Mouse (Mus musculus): ENCODE results near the gene Marc1. TPM values are rescaled to one million over a fixed set of nuclear protein-coding genes. Genes with fewer than 3 reads are reported as not detected.
A peak's percentile ranks its signal among the peaks of the same experiment; 100 is the strongest.

The Marc1 gene
- polyA plus RNA-seq, 1 experiment, result 0.01 TPM

DNA sequence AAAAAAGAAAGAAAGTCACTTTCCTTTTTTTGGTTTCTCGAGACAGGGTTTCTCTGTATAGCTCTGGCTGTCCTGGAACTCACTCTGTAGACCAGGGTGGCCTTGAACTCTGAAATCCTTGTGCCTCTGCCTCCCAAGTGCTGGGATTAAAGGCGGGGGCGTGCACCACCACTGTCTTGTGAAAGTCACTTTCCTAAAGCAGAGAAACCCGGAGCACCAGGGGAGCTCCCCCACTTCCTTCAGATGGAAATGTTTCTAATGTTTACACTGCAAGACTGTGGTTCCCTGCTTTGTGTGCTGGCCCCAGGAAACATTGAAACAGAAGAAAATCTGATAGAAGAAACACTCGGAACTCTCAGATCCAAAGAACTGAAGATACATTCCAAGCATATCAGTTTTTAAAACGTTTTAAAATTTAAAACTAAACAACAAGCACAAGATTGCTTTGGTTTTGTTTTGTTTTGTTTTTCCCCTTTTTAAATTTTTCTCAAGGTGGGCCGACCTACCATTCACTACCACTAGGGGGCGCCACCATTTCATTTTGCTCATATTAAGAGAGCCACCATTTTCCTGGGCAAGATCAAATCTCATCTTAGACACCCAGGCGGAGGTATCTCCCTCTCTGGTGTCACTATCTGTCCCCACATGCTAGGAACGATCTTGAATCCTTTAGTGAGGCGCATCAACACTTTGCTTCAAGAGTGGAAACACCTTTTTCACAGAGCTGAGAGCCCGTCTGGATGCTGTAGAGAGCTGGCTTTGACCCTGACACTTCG is 24.5 kb downstream of the Marc1 start:
- Histone ChIP-seq H3K79me3 (ENCODE audit: low read depth) (no peaks in the 10 kb centered on the region), H3K36me3 (ENCODE audit: control insufficient read depth, insufficient read depth) (no peaks in the 10 kb centered on the region), H3K4me3 (ENCODE audit: insufficient read depth, poor library complexity, severe bottlenecking) (no peak overlapping the region), H3ac (ENCODE audit: control insufficient read depth, insufficient read length, low read depth) (no peak overlapping the region), H3K27me3 (ENCODE audit: control insufficient read depth, insufficient read depth, insufficient read length) (no peaks in the 10 kb centered on the region), H3K79me2 (ENCODE audit: control insufficient read depth, insufficient read depth) (no peaks in the 10 kb centered on the region)
- TF ChIP-seq USF1 (IDR thresholded peaks at IDR 0.05; ENCODE audit: low read depth) (no peak), MYOD1 (IDR thresholded peaks at IDR 0.05; ENCODE audit: control insufficient read depth, insufficient read length, low read depth) (no peak), CTCF (IDR thresholded peaks at IDR 0.05; ENCODE audit: control insufficient read depth, insufficient read depth, insufficient read length) (no peak), FOSL1 (IDR thresholded peaks at IDR 0.05; ENCODE audit: insufficient read depth, low read length, poor library complexity, severe bottlenecking) (no peak), CEBPB (IDR thresholded peaks at IDR 0.05; ENCODE audit: low read depth) (no peak), MYOG (IDR thresholded peaks at IDR 0.05; ENCODE audit: control insufficient read depth, extremely low read depth, insufficient read length) (no peak), MAX (IDR thresholded peaks at IDR 0.05) (no peak)

- TF ChIP-seq MAX (IDR thresholded peaks at IDR 0.05) (no peak), MYOG (IDR thresholded peaks at IDR 0.05; ENCODE audit: control insufficient read depth, extremely low read depth, insufficient read length) (no peak), FOSL1 (IDR thresholded peaks at IDR 0.05; ENCODE audit: insufficient read depth, low read length, poor library complexity, severe bottlenecking) (no peak), CTCF (IDR thresholded peaks at IDR 0.05; ENCODE audit: control insufficient read depth, insufficient read depth, insufficient read length) (no peak), USF1 (IDR thresholded peaks at IDR 0.05; ENCODE audit: low read depth) (no peak), CEBPB (IDR thresholded peaks at IDR 0.05; ENCODE audit: low read depth) (no peak), MYOD1 (IDR thresholded peaks at IDR 0.05; ENCODE audit: control insufficient read depth, insufficient read length, low read depth) (no peak)
Observed at GRCm38 (mm10) chr1:184783641-184784040, 27.5 kb downstream of the Marc1 start.

GRCm38 (mm10) chr1:184782161-184782513 is 29.0 kb downstream of the Marc1 start:
- H3K79me3 ChIP-seq (ENCODE audit: low read depth), result no peaks in the 10 kb centered on the region
- no peak overlapping the region for H3K4me3 ChIP-seq (ENCODE audit: insufficient read depth, poor library complexity, severe bottlenecking)
- no peaks in the 10 kb centered on the region for H3K79me2 ChIP-seq (ENCODE audit: control insufficient read depth, insufficient read depth)

More at GRCm38 (mm10) chr1:184783641-184784040, 27.5 kb downstream of the Marc1 start:
- no peaks in the 10 kb centered on the region for H3K79me2 ChIP-seq (ENCODE audit: control insufficient read depth, insufficient read depth)
- H3K27me3 ChIP-seq (ENCODE audit: control insufficient read depth, insufficient read depth, insufficient read length), result no peaks in the 10 kb centered on the region
- H3ac ChIP-seq (ENCODE audit: control insufficient read depth, insufficient read length, low read depth), result no peak overlapping the region
- no peaks in the 10 kb centered on the region for H3K79me3 ChIP-seq (ENCODE audit: low read depth)
- H3K4me3 ChIP-seq (ENCODE audit: insufficient read depth, poor library complexity, severe bottlenecking), result no peak overlapping the region
- no peaks in the 10 kb centered on the region for H3K36me3 ChIP-seq (ENCODE audit: control insufficient read depth, insufficient read depth)

GRCm38 (mm10) chr1:184781286-184782160 is 29.6 kb downstream of the Marc1 start:
- peak; percentile 5 for TF ChIP-seq MYOD1 (IDR thresholded peaks at IDR 0.05; ENCODE audit: control insufficient read depth, insufficient read length, low read depth)
- TF ChIP-seq FOSL1 (IDR thresholded peaks at IDR 0.05; ENCODE audit: insufficient read depth, low read length, poor library complexity, severe bottlenecking), result no peak
- TF ChIP-seq CTCF (IDR thresholded peaks at IDR 0.05; ENCODE audit: control insufficient read depth, insufficient read depth, insufficient read length), result no peak
- Histone ChIP-seq H3K36me3 (ENCODE audit: control insufficient read depth, insufficient read depth) (no peaks in the 10 kb centered on the region), H3K79me3 (ENCODE audit: low read depth) (no peaks in the 10 kb centered on the region), H3ac (ENCODE audit: control insufficient read depth, insufficient read length, low read depth) (no peak overlapping the region), H3K27me3 (ENCODE audit: control insufficient read depth, insufficient read depth, insufficient read length) (no peaks in the 10 kb centered on the region), H3K79me2 (ENCODE audit: control insufficient read depth, insufficient read depth) (no peaks in the 10 kb centered on the region), H3K4me3 (ENCODE audit: insufficient read depth, poor library complexity, severe bottlenecking) (no peak overlapping the region)

More at GRCm38 (mm10) chr1:184782161-184782513, 29.0 kb downstream of the Marc1 start:
- no peaks in the 10 kb centered on the region for H3K36me3 ChIP-seq (ENCODE audit: control insufficient read depth, insufficient read depth)
- TF ChIP-seq MYOD1 (IDR thresholded peaks at IDR 0.05; ENCODE audit: control insufficient read depth, insufficient read length, low read depth) (peak; percentile 67), CEBPB (IDR thresholded peaks at IDR 0.05; ENCODE audit: low read depth) (no peak), MYOG (IDR thresholded peaks at IDR 0.05; ENCODE audit: control insufficient read depth, extremely low read depth, insufficient read length) (no peak), FOSL1 (IDR thresholded peaks at IDR 0.05; ENCODE audit: insufficient read depth, low read length, poor library complexity, severe bottlenecking) (peak; percentile 92)
- H3ac ChIP-seq (ENCODE audit: control insufficient read depth, insufficient read length, low read depth), result no peak overlapping the region
- H3K27me3 ChIP-seq (ENCODE audit: control insufficient read depth, insufficient read depth, insufficient read length), result no peaks in the 10 kb centered on the region

DNA sequence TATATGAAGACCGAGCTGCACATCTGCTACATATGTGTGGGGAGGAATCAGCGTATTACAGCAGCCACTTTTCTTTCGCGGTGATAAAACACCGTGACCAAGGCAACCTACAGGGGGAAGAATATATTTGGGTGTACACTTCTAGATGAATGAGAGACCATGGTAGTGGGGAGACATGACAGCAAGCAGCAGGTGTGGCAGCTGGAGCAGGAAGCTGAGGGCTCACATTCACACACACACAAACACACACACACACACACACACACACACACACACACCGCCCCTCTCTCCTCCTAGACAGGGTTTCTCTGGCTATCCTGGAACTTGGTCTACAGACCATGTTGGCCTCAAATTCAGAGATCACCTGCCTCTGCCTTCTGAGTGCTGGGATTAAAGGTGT is 33.0 kb downstream of the Marc1 start:
- Histone ChIP-seq H3K79me3 (ENCODE audit: low read depth) (no peaks in the 10 kb centered on the region), H3K79me2 (ENCODE audit: control insufficient read depth, insufficient read depth) (no peaks in the 10 kb centered on the region), H3ac (ENCODE audit: control insufficient read depth, insufficient read length, low read depth) (no peak overlapping the region), H3K4me3 (ENCODE audit: insufficient read depth, poor library complexity, severe bottlenecking) (no peak overlapping the region), H3K36me3 (ENCODE audit: control insufficient read depth, insufficient read depth) (no peaks in the 10 kb centered on the region), H3K27me3 (ENCODE audit: control insufficient read depth, insufficient read depth, insufficient read length) (no peaks in the 10 kb centered on the region)
- no peak for TF ChIP-seq CTCF (IDR thresholded peaks at IDR 0.05; ENCODE audit: control insufficient read depth, insufficient read depth, insufficient read length)
- no peak for TF ChIP-seq CEBPB (IDR thresholded peaks at IDR 0.05; ENCODE audit: low read depth)
- no peak for TF ChIP-seq USF1 (IDR thresholded peaks at IDR 0.05; ENCODE audit: low read depth)
- TF ChIP-seq MYOG (IDR thresholded peaks at IDR 0.05; ENCODE audit: control insufficient read depth, extremely low read depth, insufficient read length), result no peak
- TF ChIP-seq FOSL1 (IDR thresholded peaks at IDR 0.05; ENCODE audit: insufficient read depth, low read length, poor library complexity, severe bottlenecking), result no peak
- no peak for TF ChIP-seq MAX (IDR thresholded peaks at IDR 0.05)
- no peak for TF ChIP-seq MYOD1 (IDR thresholded peaks at IDR 0.05; ENCODE audit: control insufficient read depth, insufficient read length, low read depth)

Data from C2C12 (cell line).